Mouse (Mus musculus): ENCODE data around the gene Pax8. TPM values are rescaled to one million over a fixed set of nuclear protein-coding genes. Genes with fewer than 3 reads are reported as not detected.

Pax8 gene
- total RNA-seq, 4 experiments from 2014 or later, result not detected

DNA sequence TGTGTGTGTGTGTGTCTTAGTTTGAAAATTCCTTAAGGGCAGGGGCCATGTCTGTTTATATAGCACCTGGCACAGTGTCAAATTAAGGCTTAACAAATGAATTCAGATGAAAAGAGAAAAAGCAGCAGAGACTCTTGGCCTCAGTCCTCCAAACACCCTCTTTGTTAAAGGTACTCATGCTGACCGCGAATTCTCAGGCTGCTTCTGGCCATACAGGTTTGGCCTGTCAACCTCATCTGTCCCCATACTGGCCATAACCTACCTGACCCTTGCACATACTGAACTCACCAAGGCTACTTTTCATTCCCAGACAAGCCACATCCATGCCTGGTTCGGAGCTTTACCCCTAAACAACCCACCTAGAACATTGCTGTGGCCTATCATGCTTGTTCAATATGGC, 62.2 kb downstream of the Pax8 start:
- no peak for DNase-seq

DNA sequence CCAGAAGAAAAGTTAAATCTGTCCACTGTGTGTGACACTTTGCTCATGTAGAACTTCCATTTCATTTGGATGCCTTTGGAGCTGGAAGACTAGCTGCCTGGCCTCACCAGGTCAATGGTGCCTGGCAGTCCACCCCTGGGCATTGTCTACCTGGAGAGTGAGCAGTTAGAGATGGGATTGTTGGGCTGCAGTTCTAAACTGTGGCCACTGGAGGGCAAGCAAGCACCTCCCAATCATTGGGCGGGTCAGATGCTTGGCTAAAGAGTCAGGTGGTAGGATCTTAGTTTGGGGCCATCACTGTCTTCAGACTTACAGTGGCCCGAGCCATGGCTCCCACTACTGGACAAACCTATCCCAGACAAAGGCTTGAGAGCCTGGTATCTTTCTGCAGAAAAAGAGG, 66.2 kb downstream of the Pax8 start:
- peak; percentile 32 for DNase-seq

DNA sequence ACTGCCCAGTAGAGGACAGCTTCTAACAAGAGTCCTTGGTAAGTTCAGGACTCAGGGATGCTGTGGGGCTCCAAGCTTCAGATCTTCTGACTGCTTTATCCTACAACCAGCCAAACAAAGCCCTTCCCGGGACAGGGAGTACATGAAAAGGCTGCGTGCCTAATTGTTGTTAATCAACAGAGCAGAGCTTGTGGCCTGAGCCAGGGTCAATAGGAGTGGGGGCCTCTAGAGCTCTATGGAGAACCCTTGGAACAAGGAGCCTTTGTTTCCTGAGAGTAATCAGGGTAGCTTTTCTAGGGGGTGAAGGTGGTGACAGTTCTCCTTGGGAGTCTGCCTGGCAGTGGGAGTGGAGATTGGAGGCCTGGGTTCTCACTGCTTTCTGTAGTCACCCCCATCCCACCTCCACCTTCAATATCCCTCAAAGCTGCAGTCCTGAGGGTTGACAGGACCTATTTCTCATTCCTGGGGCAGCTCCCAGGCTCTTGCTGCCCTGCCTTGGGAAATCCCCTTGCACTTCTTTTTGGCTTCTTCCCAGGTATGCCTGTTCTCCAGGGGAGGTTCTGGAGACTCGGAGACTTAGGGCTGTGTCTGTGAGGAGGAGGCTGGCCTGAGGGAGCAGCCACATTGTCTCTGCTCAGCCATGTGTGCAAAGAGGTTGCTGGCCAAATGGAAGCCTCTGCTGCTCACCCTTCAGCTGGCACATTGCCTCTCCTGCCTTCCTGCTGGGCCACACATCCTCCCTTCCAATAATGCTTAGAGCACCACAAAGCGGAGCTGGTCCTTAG, 67.5 kb downstream of the Pax8 start:
- DNase-seq, result no peak

DNA sequence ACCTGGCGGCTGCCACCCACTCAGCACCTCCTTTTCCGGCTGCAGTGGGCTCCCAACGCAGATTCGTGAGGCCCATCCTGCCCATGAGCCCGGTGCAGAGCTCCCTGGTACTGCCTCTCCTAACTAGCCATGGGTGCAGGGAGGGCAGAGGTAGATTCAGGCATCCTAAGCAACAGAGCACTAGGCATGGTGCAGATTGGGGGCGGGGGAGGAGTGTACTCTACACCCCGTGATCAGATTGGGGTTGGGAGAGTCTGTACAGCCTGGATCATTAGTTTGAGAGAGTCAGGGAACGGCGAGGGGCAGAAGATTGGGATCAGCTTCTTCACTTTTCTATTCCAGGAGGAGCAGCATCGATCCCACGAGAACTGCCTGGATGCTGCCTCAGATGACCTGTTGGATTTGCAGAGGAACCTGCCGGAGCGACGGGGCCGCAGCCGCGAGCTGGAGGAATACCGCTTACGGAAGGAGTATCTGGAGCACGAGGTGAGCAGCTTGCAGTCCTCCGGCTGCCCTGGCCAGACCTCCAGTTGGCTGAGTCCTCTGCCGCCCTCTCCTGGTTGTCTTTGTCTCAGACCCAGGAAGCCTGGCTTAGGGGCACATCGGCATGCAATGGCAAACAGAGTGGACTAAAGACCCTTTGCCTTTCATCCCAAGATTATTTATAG, 69.9 kb downstream of the Pax8 start:
- DNase-seq, result peak; percentile 42

DNA sequence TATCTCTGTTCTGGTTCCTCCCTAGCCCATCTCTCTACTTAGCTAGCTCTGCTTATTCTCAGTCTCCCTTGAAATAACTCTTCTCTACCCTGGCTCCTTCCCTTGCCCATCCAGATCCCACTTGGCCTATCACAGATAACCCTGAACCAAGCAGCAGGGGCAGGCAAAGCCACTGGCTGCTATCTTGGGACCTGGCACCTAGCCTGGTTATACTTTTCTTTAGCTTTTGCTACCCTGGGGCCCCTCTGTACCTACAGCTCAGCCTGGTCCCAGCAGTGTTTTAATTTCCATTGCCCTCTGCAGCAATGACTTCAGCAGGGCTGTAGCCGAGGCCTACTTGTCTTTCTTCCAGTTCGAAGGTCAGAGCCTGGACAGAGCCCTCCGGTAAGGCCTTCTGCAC, 74.7 kb downstream of the Pax8 start:
- no peak for DNase-seq

DNA sequence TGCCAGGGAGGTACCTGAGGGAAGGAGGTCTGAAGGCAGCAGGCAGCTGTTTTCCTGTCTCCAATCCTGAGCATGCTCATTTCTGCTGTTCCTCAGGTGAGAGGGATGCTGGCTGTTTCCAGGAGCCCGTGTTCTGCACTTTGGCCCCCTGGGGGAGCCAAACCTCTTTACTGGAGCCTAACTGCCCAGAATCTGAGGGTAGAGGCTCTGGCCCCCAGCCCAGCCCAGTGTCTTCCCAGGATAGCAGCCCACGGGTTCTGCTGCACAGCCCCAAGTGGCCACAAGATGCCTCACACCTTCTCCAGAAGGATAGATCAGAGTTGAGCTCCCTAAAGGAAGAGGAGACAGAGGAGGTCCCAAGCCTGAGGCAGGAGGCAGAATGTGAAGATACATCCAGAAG, 78.3 kb downstream of the Pax8 start:
- no peak for DNase-seq

DNA sequence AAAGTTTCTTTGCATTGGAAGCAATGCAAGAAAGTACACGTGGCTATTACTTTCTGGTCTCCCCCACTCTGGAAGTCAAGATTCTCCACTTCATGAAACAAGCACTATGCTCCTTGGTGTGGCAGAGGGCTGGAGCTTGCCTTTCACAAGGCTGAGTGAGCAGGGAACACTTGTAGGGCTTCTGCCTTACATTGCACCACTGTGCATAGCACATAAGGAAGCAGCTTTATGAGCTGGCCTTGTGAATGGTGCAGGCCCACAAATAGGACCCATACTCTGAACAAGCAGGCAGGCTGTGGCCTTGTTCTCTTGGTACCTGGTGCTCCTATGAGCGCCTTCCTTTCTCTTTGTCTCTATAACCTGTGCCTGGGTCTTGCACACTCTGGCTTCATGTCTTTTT, 82.1 kb downstream of the Pax8 start:
- no peak for DNase-seq

DNA sequence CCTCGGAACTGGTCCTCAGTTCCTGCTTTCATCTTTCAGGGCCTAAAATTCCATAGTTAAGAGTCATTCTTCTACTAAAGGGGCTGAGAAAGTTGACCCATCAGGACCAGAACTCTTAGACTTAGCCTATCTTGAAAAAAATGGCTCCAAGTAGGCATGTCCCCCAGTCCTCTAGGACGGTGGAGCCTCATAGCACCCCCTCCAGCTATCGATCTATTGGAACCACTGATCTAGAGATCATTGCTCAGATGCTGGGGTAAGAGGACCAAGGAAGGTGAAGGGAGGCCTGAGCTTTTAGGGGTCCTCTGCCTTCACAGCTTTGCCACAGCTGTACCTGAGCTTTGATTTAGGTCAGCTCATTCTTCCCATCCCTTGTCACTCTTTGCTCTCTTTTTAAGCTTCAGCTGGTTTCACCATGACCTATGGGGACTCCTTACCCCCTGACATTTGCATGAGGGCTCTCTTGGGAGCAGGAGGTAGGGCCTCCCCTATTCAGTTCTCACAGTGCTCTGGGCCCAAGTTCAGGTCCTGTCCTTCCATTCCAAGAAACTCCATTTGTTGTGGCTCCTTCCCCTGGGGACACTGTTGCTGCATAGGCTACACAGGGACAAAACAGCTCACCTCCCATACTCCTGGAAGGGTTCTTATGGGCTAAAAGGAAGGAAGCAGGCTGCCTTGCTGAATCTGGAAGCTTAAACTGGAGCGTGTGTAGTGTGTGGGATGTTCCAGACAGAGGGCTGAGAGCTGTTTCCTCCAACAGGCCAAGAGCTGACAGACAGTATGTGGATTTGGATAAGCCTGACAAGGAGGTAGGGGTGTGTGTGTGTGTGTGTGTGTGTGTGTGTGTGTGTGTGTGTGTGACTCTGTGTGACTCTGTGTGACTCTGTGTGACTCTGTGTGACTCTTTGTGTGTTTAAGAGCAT, 87.8 kb downstream of the Pax8 start:
- DNase-seq, result no peak

DNA sequence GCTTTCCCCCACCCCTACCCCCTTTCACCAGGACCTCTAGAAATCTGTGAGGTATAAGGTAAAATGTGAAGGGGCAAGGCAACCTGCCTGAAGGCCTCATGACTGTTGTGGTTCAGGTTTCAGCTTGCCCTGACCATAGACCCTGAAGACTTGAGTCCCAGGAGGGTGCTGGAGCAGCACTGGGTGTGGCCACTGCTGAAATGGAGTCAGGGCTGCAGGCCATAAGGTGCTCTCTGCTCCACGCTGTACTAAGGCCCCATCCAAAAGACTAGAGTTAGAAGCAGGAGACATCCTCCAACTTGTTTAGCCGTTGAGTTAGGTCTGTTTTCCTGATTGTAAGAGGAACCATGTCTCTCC, 88.5 kb downstream of the Pax8 start:
- DNase-seq, result no peak

DNA sequence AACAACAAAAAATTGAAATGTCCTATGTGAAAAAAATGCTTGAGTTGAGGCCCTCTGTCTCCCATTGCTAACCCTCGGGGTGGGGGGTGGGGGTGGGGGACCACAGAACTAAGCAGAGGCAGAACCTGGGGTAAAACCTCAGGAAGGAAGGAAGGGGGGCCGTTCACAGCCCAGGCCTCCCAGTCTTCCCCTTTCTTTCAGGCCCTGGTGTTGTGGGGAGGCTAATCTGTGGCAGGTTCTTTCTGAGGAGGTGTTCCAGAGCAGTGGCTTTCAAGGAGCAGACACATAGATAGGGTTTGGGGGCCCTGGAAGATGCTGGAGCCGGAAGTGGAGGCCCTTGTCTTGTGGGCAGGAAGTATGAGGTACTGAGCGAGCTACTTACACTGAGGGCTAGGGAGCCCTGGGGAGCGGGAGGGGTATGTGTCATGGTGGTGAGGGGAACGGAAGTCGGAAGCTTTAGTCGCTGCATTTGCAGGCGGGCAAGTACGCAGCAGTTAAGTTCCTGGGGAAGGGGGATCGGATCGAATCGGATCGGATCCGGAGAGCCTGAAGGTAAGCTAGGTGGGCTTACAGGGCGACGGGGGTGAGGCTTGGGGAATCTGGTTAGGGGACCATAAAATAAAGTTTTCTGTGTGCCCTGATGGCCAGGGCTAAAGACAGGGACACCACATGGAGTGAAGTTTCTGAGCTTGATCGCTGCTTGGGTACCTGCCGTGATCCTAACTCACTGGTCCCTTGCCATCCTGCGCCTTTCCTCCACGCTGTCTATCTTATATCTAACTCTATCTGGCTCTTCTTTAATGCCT, 89.0 kb downstream of the Pax8 start:
- DNase-seq, result no peak

DNA sequence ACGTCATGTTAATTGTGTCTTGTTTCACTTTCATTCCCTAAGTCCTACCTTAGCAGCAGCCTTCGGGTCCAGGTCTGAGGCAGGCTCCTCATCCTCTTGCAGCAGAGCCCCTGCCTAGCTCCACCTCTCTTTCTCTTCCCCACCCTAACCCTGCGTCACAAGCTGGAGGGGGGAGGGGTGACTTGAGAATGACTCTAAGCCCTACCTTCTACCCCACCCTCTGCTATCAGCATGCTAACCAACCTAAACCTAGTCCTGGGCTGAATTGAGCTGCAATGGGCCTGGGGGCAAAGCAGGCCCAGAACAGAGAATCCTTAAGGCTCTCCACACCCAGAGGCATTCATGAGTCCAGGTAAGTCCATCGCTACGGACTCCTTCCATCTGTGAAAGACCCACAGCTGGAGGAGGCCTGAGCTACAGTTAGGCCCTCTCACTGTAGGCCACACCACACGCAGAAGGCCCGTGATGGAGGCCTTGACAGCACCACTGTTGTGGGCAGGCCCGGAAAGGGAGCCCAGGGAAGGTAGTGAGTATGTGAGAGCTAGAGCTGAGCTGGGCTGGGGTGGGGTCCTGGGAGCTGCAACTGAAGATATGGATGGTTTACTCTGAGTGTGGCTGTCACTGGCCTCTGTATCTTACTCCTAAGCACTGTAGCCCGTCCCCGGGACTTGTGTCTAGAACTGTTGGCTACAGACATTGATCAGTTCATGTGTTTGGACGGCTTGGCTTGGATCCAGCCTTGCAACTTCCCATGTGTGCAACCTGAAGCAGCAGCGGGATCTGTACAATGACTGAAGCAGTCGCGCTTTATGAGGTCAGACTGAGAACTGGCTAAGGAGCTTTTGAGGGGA, 90.1 kb downstream of the Pax8 start:
- no peak for DNase-seq

DNA sequence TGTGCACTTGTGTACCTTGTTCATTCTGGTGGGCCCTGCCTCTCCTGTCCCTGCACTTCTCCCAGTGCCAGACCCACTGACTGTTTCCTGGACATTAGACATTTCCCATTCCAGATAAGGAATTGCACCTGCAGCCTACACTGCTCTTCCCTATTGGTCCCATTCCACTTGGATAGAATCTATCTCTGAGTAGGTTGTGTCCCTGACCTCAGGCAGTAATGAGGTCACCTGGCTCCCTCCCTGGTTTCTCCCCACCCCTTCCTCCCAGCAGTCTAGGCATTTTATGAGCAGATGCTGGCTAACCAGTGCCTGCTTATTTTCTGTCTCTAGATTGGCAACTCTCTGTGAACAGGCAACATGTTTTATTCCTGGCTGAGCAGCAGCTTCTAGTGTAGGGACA, 91.0 kb downstream of the Pax8 start:
- no peak for DNase-seq

DNA sequence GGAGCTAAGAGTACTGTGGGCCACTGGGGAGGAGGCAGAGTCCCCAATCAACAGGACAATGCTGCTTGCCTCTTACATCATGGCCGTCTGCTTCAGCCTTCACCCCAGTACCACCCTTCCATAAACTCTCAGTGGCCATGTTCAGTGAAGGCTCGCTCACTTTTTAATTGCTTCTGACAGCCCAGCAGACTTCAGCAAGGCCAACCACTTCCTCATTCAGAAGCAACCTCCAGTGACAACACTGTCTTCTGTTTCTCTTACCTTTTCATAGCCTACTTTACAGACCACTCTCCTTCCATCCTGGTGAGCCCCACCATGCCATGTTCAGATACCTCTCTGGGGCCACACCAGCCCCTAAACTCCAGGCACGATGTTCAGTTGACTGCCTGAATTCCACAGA, 91.8 kb downstream of the Pax8 start:
- no peak for DNase-seq

DNA sequence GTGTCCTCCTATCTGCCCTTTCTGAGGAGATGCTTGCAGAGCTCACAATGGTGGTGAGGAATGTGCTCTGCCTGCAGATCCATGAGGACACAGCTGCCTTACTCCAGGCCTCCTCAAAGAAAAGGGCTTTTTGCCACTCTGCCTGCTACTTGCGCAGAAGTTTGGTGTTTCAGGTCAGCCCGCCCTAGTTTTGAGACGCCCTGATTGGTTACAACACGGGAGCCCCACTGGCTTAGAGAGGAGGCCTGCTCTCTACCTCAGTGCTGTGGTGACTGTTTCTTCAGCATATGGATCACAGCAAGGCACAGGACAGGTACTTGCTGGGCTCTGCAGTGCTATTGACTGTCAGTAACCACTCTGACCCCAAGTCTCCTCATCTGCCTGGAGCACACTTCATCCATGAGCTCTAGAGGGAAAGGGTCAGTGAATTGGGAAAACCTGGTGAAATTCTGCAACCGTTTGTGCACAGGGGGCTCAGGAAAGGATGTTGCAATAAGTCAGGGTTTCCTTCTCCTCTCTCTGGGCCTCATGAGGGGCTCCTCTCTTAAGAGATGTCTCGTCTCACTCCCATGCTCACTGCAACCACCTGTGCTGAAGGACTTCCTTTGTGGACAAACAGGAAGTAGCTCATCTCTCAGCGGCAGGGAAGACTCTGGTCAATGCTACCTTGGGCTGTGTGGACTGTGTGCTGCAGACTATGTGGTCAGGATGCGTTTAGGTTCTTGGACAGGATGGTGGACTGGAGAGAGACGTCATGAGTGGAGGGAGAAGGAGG, 92.8 kb downstream of the Pax8 start:
- no peak for DNase-seq

DNA sequence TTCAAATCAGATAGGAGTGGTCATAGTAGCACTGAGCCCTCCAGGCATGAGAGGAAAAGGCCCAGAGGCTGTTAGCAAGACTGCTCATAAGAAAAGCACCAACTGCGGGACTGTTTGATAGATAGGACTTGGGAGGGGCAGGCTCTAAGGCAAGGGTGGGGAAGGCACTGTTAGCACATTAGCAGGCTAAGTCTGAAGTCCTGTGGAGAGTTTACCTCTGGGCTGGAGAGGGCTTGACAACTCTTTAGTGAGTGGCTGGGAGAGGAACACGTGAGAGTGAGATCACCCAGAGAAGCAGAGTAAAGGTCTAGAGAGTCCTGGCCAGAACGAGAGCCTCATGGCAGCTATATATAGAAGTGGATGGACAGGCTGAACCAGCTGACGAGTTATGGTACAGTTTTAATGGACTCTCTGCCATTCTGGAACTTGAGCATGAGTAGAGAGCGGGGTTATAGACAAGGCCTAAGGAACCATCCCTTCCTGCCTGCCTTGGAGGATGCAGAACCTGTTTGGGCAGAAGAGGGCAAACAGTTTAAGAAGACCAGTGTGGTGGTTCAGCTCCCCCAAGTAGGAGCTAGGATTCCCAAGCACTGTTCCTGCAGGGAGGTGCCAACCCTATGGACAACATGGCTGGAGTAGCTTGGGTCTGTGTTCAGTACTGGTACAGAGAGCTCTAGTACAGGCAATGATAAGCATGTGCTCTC, 96.5 kb downstream of the Pax8 start:
- DNase-seq, result no peak

Other genes with a start within 250 kb of the Pax8 start
- not detected for gene Il1f5, start 198.6 kb downstream of the Pax8 start, total RNA-seq (2022)
- gene Il1f10, start 184.4 kb downstream of the Pax8 start, total RNA-seq (2022), result not detected
- gene Il1rn, start 138.7 kb downstream of the Pax8 start, total RNA-seq (2022), result 1 to 10 TPM in 1 of 4 experiments, under 1 TPM in 2, not detected in 1; 0.68 to 1.4 (median 0.77) TPM
- 1 to 10 TPM; 1.5 to 5.2 (median 3.9) TPM for gene Psd4, start 108.0 kb downstream of the Pax8 start, total RNA-seq (2022)

All from adrenal gland, adult 8-10 months (tissue).